Mouse (Mus musculus) thymus, adult 2 months (tissue): Measurements from ENCODE around the gene Ankle1. TPM values are rescaled to one million over a fixed set of nuclear protein-coding genes. Genes with fewer than 3 reads are reported as not detected.

Experiments used
- DNase-seq: peaks from one replicate; pipeline ENCODE4 v3.0.0; 2021
- H3K27ac ChIP-seq: fragments of 200-500 bp; 2 replicates; pipeline ENCODE4 v1.5.1; 2012; ENCODE audit warnings: low read length, control low read depth; ENCODE audit not compliant: control insufficient read depth, insufficient read depth
- H3K27me3 ChIP-seq: fragments of 200-500 bp; 2 replicates; pipeline ENCODE4 v1.6.1; 2012; ENCODE audit warnings: mild to moderate bottlenecking, low read length, moderate library complexity, mixed read lengths; ENCODE audit not compliant: control insufficient read depth, insufficient read depth
- H3K36me3 ChIP-seq: fragments of 200-500 bp; 2 replicates; pipeline ENCODE4 v1.6.1; 2012; ENCODE audit warnings: mild to moderate bottlenecking, low read length, moderate library complexity; ENCODE audit not compliant: control insufficient read depth, insufficient read depth
- H3K4me1 ChIP-seq: fragments of 200-500 bp; replicated peaks from 2 replicates; pipeline ENCODE4 v1.6.1; 2012; ENCODE audit warnings: low read length; ENCODE audit not compliant: control insufficient read depth, insufficient read depth
- H3K4me3 ChIP-seq: fragments of 200-500 bp; 2 replicates; pipeline ENCODE4 v1.5.1; 2012; ENCODE audit warnings: mild to moderate bottlenecking, low read length, control low read depth, moderate library complexity; ENCODE audit not compliant: control insufficient read depth, insufficient read depth
- CTCF ChIP-seq: fragments of 200-500 bp; IDR thresholded peaks from 2 replicates; pipeline ENCODE4 v1.5.1; 2012; ENCODE audit warnings: mild to moderate bottlenecking, control low read depth, low read length, moderate library complexity, borderline replicate concordance; ENCODE audit not compliant: control insufficient read depth, poor library complexity, insufficient read depth; ENCODE audit errors: extremely low read depth
- POLR2A ChIP-seq: fragments of 200-500 bp; IDR thresholded peaks from 2 replicates; pipeline ENCODE4 v1.6.1; 2012; ENCODE audit warnings: mild to moderate bottlenecking, low read length, control low read depth, moderate library complexity; ENCODE audit not compliant: control insufficient read depth, poor library complexity, insufficient read depth; ENCODE audit errors: extremely low read depth
- WGBS: fragments of 180-500 bp; shearing (Covaris S2); methylation state at CpG from one replicate; pipeline ENCODE4 v1.1.7; 2018; 5-methylcytosine and 5-hydroxymethylcytosine counted together
- polyA plus RNA-seq: library from polyadenylated mRNA; depleted of rRNA; stranded (reverse); fragments of >200 nt; gene quantifications from 2 replicates; pipeline ENCODE4 v1.2.3, GENCODE M21; 2012

Ankle1 gene
- polyA plus RNA-seq, 1 experiment, result 60.0 TPM

GRCm38 (mm10) chr8:71392871-71393270 is 12.9 kb upstream of the Ankle1 start:
- Histone ChIP-seq H3K27ac (no peak overlapping the region), H3K4me1 (peaks cover 13% of the 10 kb centered on the region), H3K27me3 (no peaks in the 10 kb centered on the region), H3K36me3 (no peaks in the 10 kb centered on the region), H3K4me3 (no peak overlapping the region)
- DNase-seq, result no peak
- no peak for TF ChIP-seq POLR2A
- no peak for TF ChIP-seq CTCF
- 65% methylated on average over 3 of the region's 3 CpGs for WGBS

- no peak for TF ChIP-seq POLR2A
- TF ChIP-seq CTCF, result no peak
- Histone ChIP-seq H3K27me3 (no peaks in the 10 kb centered on the region), H3K4me1 (peaks cover 13% of the 10 kb centered on the region), H3K27ac (no peak overlapping the region), H3K36me3 (peaks cover 8% of the 10 kb centered on the region; the same call in 1 of the 2 replicates), H3K4me3 (no peak overlapping the region)
- no peak for DNase-seq
- WGBS, result 93% methylated on average over 7 of the region's 7 CpGs
Measured at GRCm38 (mm10) chr8:71394481-71394880, 11.3 kb upstream of the Ankle1 start.

GRCm38 (mm10) chr8:71395071-71395470 is 10.7 kb upstream of the Ankle1 start:
- H3K27ac ChIP-seq, result no peak overlapping the region
- no peak for DNase-seq
- TF ChIP-seq CTCF, result no peak
- TF ChIP-seq POLR2A, result no peak
- H3K36me3 ChIP-seq, result peaks cover 8% of the 10 kb centered on the region; the same call in 1 of the 2 replicates
- H3K27me3 ChIP-seq, result no peaks in the 10 kb centered on the region
- 84% methylated on average over 10 of the region's 10 CpGs for WGBS
- H3K4me3 ChIP-seq, result no peak overlapping the region
- peaks cover 13% of the 10 kb centered on the region for H3K4me1 ChIP-seq

DNA sequence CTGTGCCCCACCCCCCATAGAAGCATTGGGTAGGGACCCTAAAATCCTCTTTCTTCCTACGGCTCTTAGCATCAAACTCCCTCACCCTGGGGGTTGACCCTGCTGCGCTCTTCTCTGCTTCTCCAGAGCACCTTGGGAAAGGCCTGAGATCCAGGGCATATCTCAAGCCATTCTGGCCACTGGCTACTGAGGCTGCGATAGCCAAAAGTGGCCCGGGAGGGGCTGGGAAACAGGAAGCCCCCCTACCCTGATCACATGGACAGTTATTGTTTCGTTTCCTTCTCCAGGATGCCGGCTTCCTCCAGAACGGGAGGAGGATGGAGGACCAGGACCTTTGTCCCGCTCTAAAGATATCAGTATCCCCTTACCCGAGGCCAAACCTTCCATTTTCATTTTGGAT is 10.2 kb upstream of the Ankle1 start, which contains the start of gene Ushbp1:
Gene Ushbp1, minus strand, starts transcription at position 174 of the 400 bp plus-strand sequence.
- TF ChIP-seq POLR2A (no peak), CTCF (no peak)
- 91% methylated on average over 9 of the region's 9 CpGs for WGBS
- no peak for DNase-seq
- Histone ChIP-seq H3K4me1 (peaks cover 13% of the 10 kb centered on the region), H3K27me3 (no peaks in the 10 kb centered on the region), H3K27ac (no peak within 1 kb of the TSS), H3K36me3 (peaks cover 8% of the 10 kb centered on the region; the same call in 1 of the 2 replicates), H3K4me3 (0 out of 2 replicates have a peak within 1 kb of the TSS, but pooled peaks have one; percentile 1)

DNA sequence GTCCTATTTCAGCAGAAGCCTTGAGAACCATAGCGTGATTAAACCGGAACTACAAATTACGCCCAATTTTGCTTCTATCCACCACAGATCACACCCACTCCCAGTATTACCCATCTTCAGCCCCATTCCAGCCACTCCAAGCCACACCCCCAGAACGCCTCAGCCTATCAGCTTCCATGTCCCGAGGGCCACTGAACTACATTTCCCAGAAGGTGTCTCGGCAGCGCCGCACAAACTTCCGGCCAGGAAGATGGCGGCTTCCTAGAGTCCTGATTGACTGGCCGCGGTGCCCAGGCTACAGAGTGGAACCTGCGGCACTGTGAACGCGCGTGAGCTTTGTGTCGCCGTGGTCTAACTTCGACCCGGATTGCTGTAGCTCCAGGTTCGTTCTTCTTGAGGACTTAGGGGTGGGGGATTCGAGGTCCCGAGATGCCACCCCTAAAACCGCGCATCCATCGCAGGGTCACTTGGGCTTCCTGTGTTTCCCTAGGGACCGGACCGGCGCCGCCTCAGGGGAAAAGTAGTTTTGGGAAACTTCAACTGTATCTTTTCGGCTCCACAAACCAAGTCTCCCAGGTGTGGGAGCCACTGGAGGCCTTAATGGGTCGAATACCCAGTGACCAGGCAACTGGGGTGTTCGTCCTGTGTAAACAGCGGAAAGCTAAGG is 9.0 kb upstream of the Ankle1 start, which contains the start of gene Babam1:
Gene Babam1, plus strand, starts transcription at position 223 of the 667 bp plus-strand sequence.
- Histone ChIP-seq H3K4me3 (peak within 1 kb of the TSS; percentile 81), H3K27me3 (no peaks in the 10 kb centered on the region), H3K4me1 (peaks cover 13% of the 10 kb centered on the region), H3K27ac (no peak within 1 kb of the TSS), H3K36me3 (peaks cover 8% of the 10 kb centered on the region; the same call in 1 of the 2 replicates)
- TF ChIP-seq POLR2A (peak; percentile 79), CTCF (0 out of 2 replicates have a peak, but pooled peaks have one; percentile 42)
- WGBS, result under 1% methylated on average over 34 of the region's 34 CpGs
- peak; percentile 89 for DNase-seq

DNA sequence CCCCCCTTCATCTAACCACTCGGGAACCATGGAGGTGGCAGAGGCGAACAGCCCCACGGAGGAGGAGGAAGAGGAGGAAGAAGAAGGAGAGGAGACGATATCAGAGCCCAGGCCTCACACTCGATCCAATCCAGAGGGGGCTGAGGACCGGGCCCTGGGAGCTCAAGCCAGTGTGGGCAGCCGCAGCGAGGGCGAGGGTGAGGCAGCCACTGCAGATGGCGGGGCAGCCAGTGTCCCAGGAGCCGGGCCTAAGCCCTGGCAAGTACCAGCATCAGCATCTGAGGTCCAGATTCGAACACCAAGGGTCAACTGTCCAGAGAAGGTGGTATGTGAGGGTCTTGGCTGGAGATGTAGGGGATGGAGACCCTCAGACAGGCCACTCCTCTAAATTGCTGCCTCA is 8.1 kb upstream of the Ankle1 start:
- peaks cover 8% of the 10 kb centered on the region; the same call in 1 of the 2 replicates for H3K36me3 ChIP-seq

DNA sequence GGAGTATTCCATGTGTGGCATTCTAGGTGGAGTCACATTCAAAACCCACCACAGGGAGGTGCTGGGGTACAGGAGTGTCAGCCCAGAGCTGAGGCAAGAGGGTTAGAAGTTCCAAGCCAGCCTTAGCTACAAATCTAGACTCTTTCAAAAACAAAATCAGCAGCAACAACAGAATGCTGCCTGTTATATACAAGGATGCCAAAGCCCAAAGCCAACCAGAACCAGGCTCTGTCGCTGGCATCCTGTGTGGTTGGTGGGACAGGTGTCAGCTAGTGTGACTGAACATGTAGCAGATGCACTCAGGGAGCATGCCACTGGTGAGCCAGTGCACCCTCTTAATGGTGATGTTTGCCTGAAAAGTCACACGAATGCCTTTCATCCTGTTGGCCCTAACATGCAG is 5.0 kb upstream of the Ankle1 start:
- WGBS, result 95% methylated on average over 2 of the region's 2 CpGs
- H3K4me3 ChIP-seq, result no peak overlapping the region
- peaks cover 8% of the 10 kb centered on the region; the same call in 1 of the 2 replicates for H3K36me3 ChIP-seq

More for the DNA sequence above, 8.1 kb upstream of the Ankle1 start:
- no peak overlapping the region for H3K27ac ChIP-seq
- 89% methylated on average over 12 of the region's 12 CpGs for WGBS
- 0 out of 2 replicates have a peak overlapping the region, but pooled peaks have one; percentile 7 for H3K4me3 ChIP-seq
- no peaks in the 10 kb centered on the region for H3K27me3 ChIP-seq
- TF ChIP-seq CTCF, result no peak
- no peak for DNase-seq
- H3K4me1 ChIP-seq, result peaks cover 13% of the 10 kb centered on the region

More for the DNA sequence above, 5.0 kb upstream of the Ankle1 start:
- no peak for DNase-seq
- Histone ChIP-seq H3K27me3 (no peaks in the 10 kb centered on the region), H3K4me1 (peaks cover 16% of the 10 kb centered on the region), H3K27ac (no peak overlapping the region)
- TF ChIP-seq CTCF, result no peak
- TF ChIP-seq POLR2A, result no peak
